Mouse (Mus musculus) limb, embryonic 14.5 days (tissue): ENCODE results near the gene Ppm1h. TPM values are rescaled to one million over a fixed set of nuclear protein-coding genes. Genes with fewer than 3 reads are reported as not detected.

ENCODE experiments used
- ATAC-seq: fragments of 200-750 bp; cut with Nextera tagmentation; 2 replicates; pipeline ENCODE4 v1.8.0; 2017; ENCODE audit warnings: low read depth, moderate number of reproducible peaks, moderate TSS enrichment; ENCODE audit not compliant: low FRiP score
- DNase-seq: peaks from one replicate; pipeline ENCODE4 v3.0.0-alpha.2; 2015; ENCODE audit warnings: low spot score
- H3K27ac ChIP-seq: fragments of 300-500 bp; sonication (generic); replicated peaks from 2 replicates; pipeline ENCODE4 v1.5.1; 2014; ENCODE audit warnings: low read depth, mild to moderate bottlenecking, low read length, moderate library complexity, mixed read lengths
- H3K27me3 ChIP-seq: fragments of 300-500 bp; sonication (generic); 2 replicates; pipeline ENCODE4 v1.6.1; 2014; ENCODE audit warnings: low read length, mixed read lengths; ENCODE audit not compliant: control insufficient read depth, insufficient read depth
- H3K36me3 ChIP-seq: fragments of 300-500 bp; sonication (generic); 2 replicates; pipeline ENCODE4 v1.6.1; 2014; ENCODE audit warnings: mild to moderate bottlenecking, low read length, moderate library complexity, mixed read lengths; ENCODE audit not compliant: control insufficient read depth, insufficient read depth
- H3K4me1 ChIP-seq: fragments of 300-500 bp; sonication (generic); 2 replicates; pipeline ENCODE4 v1.6.1; 2014; ENCODE audit warnings: antibody characterized with exemption, low read length, mixed read lengths; ENCODE audit not compliant: control insufficient read depth, insufficient read depth
- H3K4me2 ChIP-seq: fragments of 300-500 bp; sonication (generic); replicated peaks from 2 replicates; pipeline ENCODE4 v1.6.1; 2014; ENCODE audit warnings: low read depth, mild to moderate bottlenecking, low read length, moderate library complexity; ENCODE audit not compliant: severe bottlenecking
- H3K4me3 ChIP-seq: fragments of 300-500 bp; sonication (generic); replicated peaks from 2 replicates; pipeline ENCODE4 v1.5.1; 2014; ENCODE audit warnings: low read length
- H3K9ac ChIP-seq: fragments of 300-500 bp; sonication (generic); 2 replicates; pipeline ENCODE4 v1.6.1; 2014; ENCODE audit warnings: mild to moderate bottlenecking, low read depth, low read length, moderate library complexity; ENCODE audit not compliant: severe bottlenecking
- H3K9me3 ChIP-seq: fragments of 300-500 bp; sonication (generic); 2 replicates; pipeline ENCODE4 v1.6.1; 2016; ENCODE audit warnings: low read length; ENCODE audit not compliant: control insufficient read depth
- POLR2A ChIP-seq: fragments of 200-500 bp; IDR thresholded peaks from 2 replicates; pipeline ENCODE4 v1.8.0; 2012; ENCODE audit warnings: inconsistent platforms, mild to moderate bottlenecking, moderate library complexity, borderline replicate concordance; ENCODE audit not compliant: insufficient read depth, insufficient read length; ENCODE audit errors: extremely low read depth
- WGBS: fragments of 180-500 bp; shearing (Covaris S2); extraction: QIAGEN DNeasy Blood & Tissue Kit; methylation state at CpG from one replicate; pipeline ENCODE4 v1.1.7; 2014; 5-methylcytosine and 5-hydroxymethylcytosine counted together
- polyA plus RNA-seq, 2 experiments: library from polyadenylated mRNA; depleted of rRNA in 1 of 2; stranded (reverse) in 1 of 2; unstranded in 1 of 2; fragments of >200 nt; fragmentation: Nextera tagmentation in 1 of 2; extraction: Ambion mirVana in 1 of 2; gene quantifications; 2 replicates each; pipeline versions ENCODE4 v1.2.1 to v1.2.3; 2012 to 2014

Gene Ppm1h
- polyA plus RNA-seq, 2 experiments: 2.2 to 3.4 TPM

DNA sequence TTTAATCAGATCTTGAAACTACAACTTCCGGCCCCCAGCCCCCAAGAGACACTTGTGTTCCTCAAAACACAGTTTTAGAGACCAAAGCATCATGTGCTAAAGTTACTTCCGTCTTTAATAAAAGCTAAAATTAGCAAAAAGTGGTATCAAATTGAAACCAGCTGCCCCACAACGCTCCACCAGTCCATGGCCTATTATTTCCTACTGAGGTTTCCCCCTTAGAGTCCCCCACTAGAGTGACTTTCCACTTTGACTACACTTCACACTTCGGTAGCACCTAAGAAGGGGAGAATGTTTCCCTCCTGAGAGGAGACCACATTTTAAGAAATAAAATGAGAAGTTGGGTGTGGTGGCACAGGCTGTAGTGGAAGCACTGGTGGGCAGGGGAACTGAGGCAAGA, 58.3 kb downstream of the Ppm1h start:
- DNase-seq (no peak), ATAC-seq (no peak)
- Histone ChIP-seq H3K4me1 (0 out of 2 replicates have a peak, but pooled peaks cover 4% of the 10 kb centered on the region), H3K9ac (no peak overlapping the region), H3K27me3 (no peaks in the 10 kb centered on the region), H3K36me3 (no peaks in the 10 kb centered on the region), H3K4me2 (no peak overlapping the region), H3K27ac (no peak overlapping the region), H3K4me3 (no peak overlapping the region), H3K9me3 (no peaks in the 10 kb centered on the region)
- no peak for TF ChIP-seq POLR2A
- WGBS: 31% methylated on average over 4 of the region's 4 CpGs

DNA sequence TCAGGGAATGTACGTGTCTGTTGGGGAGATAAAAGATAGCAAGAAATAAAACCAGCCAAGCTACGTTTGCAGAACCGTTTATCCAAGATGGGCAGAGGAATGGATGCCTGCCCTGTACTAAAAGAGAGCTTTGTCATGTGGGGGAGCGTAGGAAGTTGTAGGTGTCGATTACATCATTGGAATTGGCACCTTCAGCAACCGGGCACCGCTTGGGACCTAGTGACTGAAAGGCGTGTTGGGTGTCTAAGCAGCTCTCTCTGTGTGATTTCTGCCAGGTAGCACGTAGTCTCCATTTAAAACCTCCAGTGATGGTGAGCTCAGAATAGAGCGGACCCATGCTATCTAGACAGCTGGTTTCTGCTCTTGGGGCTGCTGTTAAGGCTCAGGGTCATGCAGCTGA, 60.0 kb downstream of the Ppm1h start:
- TF ChIP-seq POLR2A: no peak
- H3K4me1 ChIP-seq: 0 out of 2 replicates have a peak, but pooled peaks cover 4% of the 10 kb centered on the region
- H3K27me3 ChIP-seq: no peaks in the 10 kb centered on the region
- WGBS: 78% methylated on average over 10 of the region's 10 CpGs
- no peaks in the 10 kb centered on the region for H3K9me3 ChIP-seq
- no peak overlapping the region for H3K9ac ChIP-seq
- H3K4me3 ChIP-seq: no peak overlapping the region
- no peak overlapping the region for H3K4me2 ChIP-seq
- H3K36me3 ChIP-seq: no peaks in the 10 kb centered on the region
- ATAC-seq (no peak), DNase-seq (no peak)
- no peak overlapping the region for H3K27ac ChIP-seq

DNA sequence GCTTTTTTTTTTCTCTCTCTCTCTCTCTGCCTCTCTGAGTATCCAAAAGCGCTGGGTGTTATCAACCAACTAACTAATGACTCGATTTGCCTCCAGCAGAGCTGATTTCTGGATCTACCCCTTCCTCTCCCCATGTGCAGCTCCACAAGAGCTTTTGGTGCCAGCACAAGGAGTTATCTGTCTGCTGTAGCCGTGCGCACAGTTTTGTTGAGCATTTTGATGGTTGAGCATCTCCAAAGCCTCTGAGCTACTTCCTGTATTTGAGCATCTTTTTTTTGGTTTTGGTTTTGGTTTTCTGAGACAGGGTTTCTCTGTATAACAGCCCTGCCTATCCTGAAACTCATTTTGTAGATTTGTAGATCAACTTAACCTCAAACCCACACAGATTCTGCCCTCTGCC, 60.5 kb downstream of the Ppm1h start:
- DNase-seq: no peak
- H3K36me3 ChIP-seq: no peaks in the 10 kb centered on the region
- no peak overlapping the region for H3K9ac ChIP-seq
- no peaks in the 10 kb centered on the region for H3K9me3 ChIP-seq
- H3K4me1 ChIP-seq: 0 out of 2 replicates have a peak, but pooled peaks cover 4% of the 10 kb centered on the region
- H3K27me3 ChIP-seq: no peaks in the 10 kb centered on the region
- H3K4me3 ChIP-seq: no peak overlapping the region
- no peak for ATAC-seq
- H3K27ac ChIP-seq: no peak overlapping the region
- WGBS: 78% methylated on average over 4 of the region's 4 CpGs
- H3K4me2 ChIP-seq: no peak overlapping the region
- TF ChIP-seq POLR2A: no peak

DNA sequence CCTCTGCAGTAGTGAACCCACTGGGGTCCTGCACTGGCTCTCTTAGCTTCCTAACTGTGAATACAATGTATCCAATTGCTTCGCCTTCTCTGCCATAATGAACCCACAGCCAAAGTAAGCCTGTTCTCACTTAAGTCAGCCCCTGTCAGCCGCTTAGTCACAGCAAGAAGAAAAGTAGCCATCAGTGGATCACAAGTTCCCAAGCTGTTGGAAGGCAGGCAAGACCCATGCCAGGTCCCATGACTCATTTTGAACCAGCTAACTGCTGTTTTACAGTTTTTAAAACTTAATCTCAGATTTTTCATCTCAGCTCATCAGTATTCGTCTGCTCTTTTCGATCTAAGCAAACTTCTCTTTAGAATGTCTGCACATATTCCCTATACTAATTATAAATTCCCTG, 61.6 kb downstream of the Ppm1h start:
- no peaks in the 10 kb centered on the region for H3K36me3 ChIP-seq
- no peak overlapping the region for H3K9ac ChIP-seq
- no peaks in the 10 kb centered on the region for H3K9me3 ChIP-seq
- ATAC-seq: no peak
- no peaks in the 10 kb centered on the region for H3K27me3 ChIP-seq
- H3K4me2 ChIP-seq: no peak overlapping the region
- no peak for DNase-seq
- WGBS: 57% methylated on average over 4 of the region's 4 CpGs
- TF ChIP-seq POLR2A: no peak
- H3K27ac ChIP-seq: no peak overlapping the region
- H3K4me3 ChIP-seq: no peak overlapping the region
- H3K4me1 ChIP-seq: 0 out of 2 replicates have a peak, but pooled peaks cover 4% of the 10 kb centered on the region

DNA sequence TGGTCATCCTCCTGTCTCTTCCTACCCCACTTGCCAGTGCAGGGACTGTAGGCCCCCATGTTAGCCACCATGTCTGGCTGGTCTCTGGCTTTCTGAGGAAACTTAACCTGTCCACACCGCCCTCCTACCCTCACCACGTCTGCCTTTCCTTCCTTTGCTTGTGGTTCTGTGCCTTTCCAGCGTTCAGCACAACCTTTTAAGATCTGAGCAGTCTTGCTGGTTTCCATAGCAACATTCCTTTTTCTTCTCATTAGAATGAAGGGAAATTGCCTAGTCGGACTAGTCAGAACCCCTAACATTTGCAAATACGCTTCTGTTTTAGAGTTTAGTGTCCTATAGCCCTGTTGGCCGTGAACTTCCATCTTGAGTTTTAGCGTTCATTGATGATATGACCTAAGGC, 62.6 kb downstream of the Ppm1h start:
- no peak for TF ChIP-seq POLR2A
- no peaks in the 10 kb centered on the region for H3K9me3 ChIP-seq
- ATAC-seq: no peak
- H3K9ac ChIP-seq: no peak overlapping the region
- 69% methylated on average over 7 of the region's 7 CpGs for WGBS
- no peaks in the 10 kb centered on the region for H3K27me3 ChIP-seq
- no peak overlapping the region for H3K27ac ChIP-seq
- no peak overlapping the region for H3K4me2 ChIP-seq
- no peak for DNase-seq
- H3K4me3 ChIP-seq: no peak overlapping the region
- H3K36me3 ChIP-seq: no peaks in the 10 kb centered on the region
- 0 out of 2 replicates have a peak, but pooled peaks cover 4% of the 10 kb centered on the region for H3K4me1 ChIP-seq

DNA sequence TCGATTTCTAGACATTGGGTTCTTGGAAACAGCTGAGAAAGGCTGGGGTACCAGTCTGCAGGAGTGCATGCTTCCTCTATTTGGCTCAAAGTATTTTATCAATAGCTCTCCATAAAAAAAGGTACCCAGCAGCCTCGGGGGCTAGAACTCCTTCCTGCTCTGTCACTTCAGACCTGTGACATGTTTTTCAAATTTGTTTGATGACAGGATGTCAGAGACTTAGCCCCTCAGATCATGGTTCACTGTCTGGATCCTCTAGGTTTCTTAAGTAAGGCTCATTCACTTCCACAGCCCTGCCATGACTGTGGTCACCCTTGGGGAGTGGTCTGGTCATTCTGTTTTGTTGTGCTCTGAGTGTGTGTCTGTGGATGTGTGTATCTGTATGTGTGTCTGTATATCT, 63.6 kb downstream of the Ppm1h start:
- no peak overlapping the region for H3K4me2 ChIP-seq
- no peaks in the 10 kb centered on the region for H3K27me3 ChIP-seq
- DNase-seq: no peak
- no peak overlapping the region for H3K4me3 ChIP-seq
- H3K4me1 ChIP-seq: no peaks in the 10 kb centered on the region
- TF ChIP-seq POLR2A: no peak
- no peak overlapping the region for H3K9ac ChIP-seq
- 51% methylated on average over 2 of the region's 2 CpGs for WGBS
- no peaks in the 10 kb centered on the region for H3K36me3 ChIP-seq
- no peaks in the 10 kb centered on the region for H3K9me3 ChIP-seq
- H3K27ac ChIP-seq: no peak overlapping the region
- no peak for ATAC-seq
